Mouse (Mus musculus) G1E (cell line): ENCODE data around the gene Pde8a.

ENCODE experiments used
- CTCF ChIP-seq: IDR thresholded peaks from 2 replicates; pipeline ENCODE4 v1.5.1; 2012; ENCODE audit warnings: low read depth, low read length, inconsistent platforms, mixed read lengths
- GATA1 ChIP-seq: IDR thresholded peaks from 2 replicates; pipeline ENCODE4 v1.6.1; 2012; ENCODE audit warnings: borderline replicate concordance, low read length, inconsistent platforms, mixed read lengths
- GATA2 ChIP-seq: IDR thresholded peaks from 2 replicates; pipeline ENCODE4 v1.6.1; 2012; ENCODE audit warnings: low read depth, low read length, inconsistent platforms, borderline replicate concordance
- POLR2AphosphoS5 ChIP-seq: IDR thresholded peaks from 2 replicates; pipeline ENCODE4 v1.6.1; 2012; ENCODE audit warnings: low read depth, low read length, inconsistent platforms; ENCODE audit not compliant: insufficient replicate concordance
- TAL1 ChIP-seq: conservative IDR thresholded peaks from 2 replicates; pipeline ENCODE4 v1.6.1; 2012; ENCODE audit warnings: low read depth, low read length, inconsistent platforms, mixed read lengths

- TF ChIP-seq POLR2AphosphoS5 (no peak), CTCF (no peak), GATA1 (no peak), TAL1 (no peak), GATA2 (no peak)
Observed at GRCm38 (mm10) chr7:81278966-81279365, 65.6 kb downstream of the Pde8a start.
